Comparison of ENCODE assay signal across 24 mouse cellular contexts in the genomic region with DNA sequence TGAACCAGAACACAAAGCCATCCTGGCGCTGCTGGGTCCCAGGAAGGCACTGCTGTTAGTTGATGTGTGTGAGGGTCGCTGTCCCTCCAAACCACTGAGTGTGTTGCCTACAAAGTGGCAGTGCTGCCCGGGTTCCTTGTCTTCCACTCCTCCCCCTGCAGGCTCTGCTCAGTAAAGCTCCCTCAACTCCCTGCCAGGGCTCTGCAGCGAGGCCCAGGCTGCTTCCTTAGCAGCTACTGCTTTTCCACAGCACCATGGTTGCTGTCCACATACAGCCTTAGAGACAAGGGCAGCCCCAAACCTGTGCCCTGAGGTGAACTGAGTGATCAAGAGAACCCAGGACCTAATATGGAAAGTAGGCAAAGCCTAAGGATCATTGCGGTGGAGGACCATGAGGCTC. TPM values are rescaled to one million over a fixed set of nuclear protein-coding genes. Genes with fewer than 3 reads are reported as not detected.
DNase-seq lines count a peak whose midpoint lies in the region; TF ChIP-seq lines count a peak whose summit lies in the region.
"Had no signal": no experiment of that assay in that cellular context is flagged by ENCODE, and none has a peak within 500 bp of the region (broad histone marks: within the 10 kb centered on the region; RNA-seq: fewer than 3 reads in every experiment).

No protein-coding gene starts in this region.

- peak; percentile 30 for TF ChIP-seq CTCF in layer of hippocampus, adult 2 months (conservative IDR thresholded peaks at IDR 0.05)

- H3K4me3 ChIP-seq in layer of hippocampus, adult 2 months: no peak overlapping the region
- H3K4me3 ChIP-seq: embryonic facial prominence, embryonic 15.5 days; gastrocnemius, adult 2 months; heart, embryonic 13.5 days; limb, embryonic 15.5 days had no signal

- intact Hi-C loops in gastrocnemius, postnatal 14 days (cut with DNase I; ENCODE audit: low total_unique reads): loop anchor here (2.0 kb wide), 1 partner anchor 53 kb away; no protein-coding TSS in a partner anchor

- H3K27ac ChIP-seq in layer of hippocampus, adult 2 months: no peak overlapping the region
- H3K27ac ChIP-seq: embryonic facial prominence, embryonic 15.5 days; gastrocnemius, adult 2 months; heart, embryonic 13.5 days; kidney, postnatal 0 days; limb, embryonic 15.5 days; liver, embryonic 14.5 days had no signal

- peak; percentile 46 for DNase-seq in gastrocnemius, postnatal 14 days
- DNase-seq in gastrocnemius, postnatal 4 days (ENCODE audit: low spot score in 2 of 2): no peak
- DNase-seq in layer of hippocampus, adult 2 months (ENCODE audit: low spot score in 2 of 2): no peak
- no peak for DNase-seq in layer of hippocampus, adult 8-10 months (ENCODE audit: low spot score in 2 of 2)
- DNase-seq in 3T3-L1 (ENCODE audit: low read depth, low spot score) (peak; percentile 21), NIH3T3 (ENCODE audit: low read depth) (peak; percentile 24)
- DNase-seq in thymus, postnatal 0 days (ENCODE audit: low spot score): no peak
- DNase-seq: adrenal gland, postnatal 14 days; cerebellum, postnatal 25 days; gastrocnemius, adult 2 months; heart, adult 18-20 months; heart, postnatal 14 days; kidney, adult 18-20 months; left cerebral cortex, postnatal 4 days; lung, embryonic 14.5 days; right cerebral cortex, adult 18-20 months; right cerebral cortex, postnatal 4 days had no signal

RNA-seq across cellular contexts. Expression of gene Galr2, which starts 6.6 kb away (rescaled TPM):
- under 1 TPM; 0.38 to 0.41 TPM for total RNA-seq in gastrocnemius, postnatal 14 days (2021)
- total RNA-seq in gastrocnemius, postnatal 4 days (2021): under 1 TPM; 0.37 to 0.75 TPM
- total RNA-seq in layer of hippocampus, adult 2 months (2021): not detected
- total RNA-seq in layer of hippocampus, adult 8-10 months (2022): not detected
- polyA plus RNA-seq in thymus, postnatal 0 days (2015; fragmentation: Nextera tagmentation; extraction: Ambion mirVana): 0.49 and 0.59 TPM in 2 replicates
- total RNA-seq: adrenal gland, postnatal 14 days; heart, adult 18-20 months; heart, postnatal 14 days; layer of hippocampus, postnatal 14 days; left cerebral cortex, adult 8-10 months had no signal
- polyA plus RNA-seq: heart, embryonic 13.5 days; lung, embryonic 14.5 days had no signal

RNA-seq across cellular contexts. Expression of gene Srp68, which starts 13.3 kb away (rescaled TPM):
- 10 to 100 TPM; 68.5 to 69.5 TPM for total RNA-seq in gastrocnemius, postnatal 14 days (2021)
- 10 to 100 TPM; 94.2 to 94.6 TPM for total RNA-seq in gastrocnemius, postnatal 4 days (2021)
- 10 to 100 TPM; 63.7 to 64.1 TPM for total RNA-seq in layer of hippocampus, adult 2 months (2021)
- total RNA-seq in layer of hippocampus, adult 8-10 months (2022): 10 to 100 TPM; 61.1 to 71.3 (median 66.1) TPM
- polyA plus RNA-seq in thymus, postnatal 0 days (2015; fragmentation: Nextera tagmentation; extraction: Ambion mirVana): 86.4 and 89.0 TPM in 2 replicates

RNA-seq across cellular contexts. Expression of gene Exoc7, which starts 19.7 kb away (rescaled TPM):
- 10 to 100 TPM; 61.9 to 62.3 TPM for total RNA-seq in gastrocnemius, postnatal 14 days (2021)
- 10 to 100 TPM; 87.9 to 99.9 TPM for total RNA-seq in gastrocnemius, postnatal 4 days (2021)
- 10 to 100 TPM; 83.2 to 94.8 TPM for total RNA-seq in layer of hippocampus, adult 2 months (2021)
- total RNA-seq in layer of hippocampus, adult 8-10 months (2022): 100 to 1,000 TPM in 1 of 4 experiments, 10 to 100 TPM in 3; 82.4 to 103 (median 88.9) TPM
- polyA plus RNA-seq in thymus, postnatal 0 days (2015; fragmentation: Nextera tagmentation; extraction: Ambion mirVana): 73.0 and 74.5 TPM in 2 replicates

RNA-seq across cellular contexts. Expression of gene Foxj1, which starts 47.8 kb away (rescaled TPM):
- under 1 TPM; 0.22 to 0.27 TPM for total RNA-seq in gastrocnemius, postnatal 14 days (2021)
- under 1 TPM; 0.29 to 0.31 TPM for total RNA-seq in gastrocnemius, postnatal 4 days (2021)
- 1 to 10 TPM; 4.3 to 5.9 TPM for total RNA-seq in layer of hippocampus, adult 2 months (2021)
- total RNA-seq in layer of hippocampus, adult 8-10 months (2022): 1 to 10 TPM; 4.5 to 7.4 (median 6.2) TPM
- polyA plus RNA-seq in thymus, postnatal 0 days (2015; fragmentation: Nextera tagmentation; extraction: Ambion mirVana): 1.3 and 1.5 TPM in 2 replicates

RNA-seq across cellular contexts. Expression of gene Evpl, which starts 49.5 kb away (rescaled TPM):
- total RNA-seq in gastrocnemius, postnatal 14 days (2021): under 1 TPM; 0.09 to 0.14 TPM
- total RNA-seq in gastrocnemius, postnatal 4 days (2021): under 1 TPM; 0.41 to 0.47 TPM
- total RNA-seq in layer of hippocampus, adult 2 months (2021): under 1 TPM; 0.67 to 0.93 TPM
- total RNA-seq in layer of hippocampus, adult 8-10 months (2022): 1 to 10 TPM in 2 of 4 experiments, under 1 TPM in 2; 0.85 to 1.4 (median 1.1) TPM
- 1.5 and 2.0 TPM in 2 replicates for polyA plus RNA-seq in thymus, postnatal 0 days (2015; fragmentation: Nextera tagmentation; extraction: Ambion mirVana)

Comparison
In these comparisons a context has a peak if more than half of its experiments do, and no peak if none do; other contexts are left out.
1. DNase-seq: peak in gastrocnemius, postnatal 14 days (single experiment), 3T3-L1 (single experiment) and NIH3T3 (single experiment); none in gastrocnemius, postnatal 4 days (0 of 2), layer of hippocampus, adult 2 months (0 of 2), layer of hippocampus, adult 8-10 months (0 of 2) and thymus, postnatal 0 days (single experiment).